Mouse (Mus musculus) heart, embryonic 13.5 days (tissue): Measurements from ENCODE around the gene Galnt7. TPM values are rescaled to one million over a fixed set of nuclear protein-coding genes. Genes with fewer than 3 reads are reported as not detected.

Source experiments
- ATAC-seq: fragments of 200-750 bp; cut with Nextera tagmentation; 2 replicates; pipeline ENCODE4 v1.8.0; 2017; ENCODE audit warnings: moderate TSS enrichment; ENCODE audit not compliant: insufficient number of reproducible peaks, low FRiP score, low TSS enrichment; ENCODE audit errors: extremely low read depth
- H3K27ac ChIP-seq: fragments of 300-500 bp; sonication (generic); replicated peaks from 2 replicates; pipeline ENCODE4 v1.5.1; 2015; ENCODE audit warnings: moderate library complexity, mild to moderate bottlenecking, inconsistent platforms
- H3K27me3 ChIP-seq: fragments of 300-500 bp; sonication (generic); replicated peaks from 2 replicates; pipeline ENCODE4 v1.6.1; 2015; ENCODE audit warnings: mild to moderate bottlenecking, inconsistent platforms
- H3K36me3 ChIP-seq: fragments of 300-500 bp; sonication (generic); 2 replicates; pipeline ENCODE4 v1.6.1; 2015; ENCODE audit warnings: mild to moderate bottlenecking, inconsistent platforms
- H3K4me1 ChIP-seq: fragments of 300-500 bp; sonication (generic); 2 replicates; pipeline ENCODE4 v1.6.1; 2015; ENCODE audit warnings: inconsistent platforms
- H3K4me2 ChIP-seq: fragments of 300-500 bp; sonication (generic); 2 replicates; pipeline ENCODE4 v1.6.1; 2015; ENCODE audit warnings: inconsistent platforms, mild to moderate bottlenecking, moderate library complexity
- H3K4me3 ChIP-seq: fragments of 300-500 bp; sonication (generic); 2 replicates; pipeline ENCODE4 v1.5.1; 2015; ENCODE audit warnings: moderate library complexity, mild to moderate bottlenecking, inconsistent platforms
- H3K9ac ChIP-seq: fragments of 300-500 bp; sonication (generic); 2 replicates; pipeline ENCODE4 v1.6.1; 2015; ENCODE audit warnings: inconsistent platforms, mild to moderate bottlenecking, moderate library complexity
- H3K9me3 ChIP-seq: fragments of 300-500 bp; sonication (generic); 2 replicates; pipeline ENCODE4 v1.6.1; 2016; ENCODE audit warnings: inconsistent platforms
- WGBS: fragments of 180-500 bp; shearing (Covaris S2); methylation state at CpG from one replicate; pipeline ENCODE4 v1.1.7; 2015; ENCODE audit warnings: mixed read lengths; 5-methylcytosine and 5-hydroxymethylcytosine counted together
- polyA plus RNA-seq: library from polyadenylated mRNA; unstranded; fragments of >200 nt; fragmentation: Nextera tagmentation; extraction: Ambion mirVana; gene quantifications from 2 replicates; pipeline ENCODE4 v1.2.1, GENCODE M21; 2015

Gene Galnt7
- 5.7 and 5.9 TPM in 2 replicates for polyA plus RNA-seq

DNA sequence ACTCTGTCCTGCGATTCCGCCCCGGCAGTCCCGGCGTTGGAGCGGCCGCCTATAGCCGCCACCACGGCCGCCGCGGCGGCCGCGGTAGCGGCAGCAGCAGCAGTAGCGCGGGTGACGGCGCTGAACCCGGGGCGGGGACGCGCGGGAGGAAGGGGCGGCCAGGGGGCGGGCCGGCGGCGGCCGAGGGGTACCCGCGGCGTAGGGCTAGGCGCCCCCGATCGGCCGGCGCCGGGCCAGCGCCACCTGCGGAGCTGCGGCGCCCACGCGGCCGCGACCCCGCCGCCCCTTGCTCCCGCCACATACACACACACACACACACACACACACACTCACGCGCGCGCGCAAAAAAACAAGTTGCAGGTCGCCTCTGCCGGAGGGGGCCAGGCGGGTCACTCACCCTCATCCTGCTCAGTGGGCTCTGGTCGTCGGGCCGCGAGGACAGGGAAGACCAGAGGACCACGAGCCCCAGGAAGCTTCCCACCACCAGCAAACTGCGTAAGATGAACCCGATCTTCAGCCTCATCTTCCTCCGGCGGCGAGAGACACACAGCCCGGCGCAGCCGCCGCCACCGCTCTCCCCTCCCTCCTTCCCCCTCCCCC lies at the start of gene Galnt7:
Gene Galnt7 (minus strand): TSS at position 577 of the 600 bp plus-strand sequence.
- peaks cover 9% of the 10 kb centered on the region; the same call in 1 of the 2 replicates for H3K27me3 ChIP-seq
- peak within 1 kb of the TSS; percentile 93 for H3K9ac ChIP-seq
- ATAC-seq: peak; percentile 78
- peak within 1 kb of the TSS; percentile 94 for H3K27ac ChIP-seq
- H3K4me3 ChIP-seq: peak within 1 kb of the TSS; percentile 92
- no peaks in the 10 kb centered on the region for H3K9me3 ChIP-seq
- peaks cover 15% of the 10 kb centered on the region for H3K4me1 ChIP-seq
- H3K36me3 ChIP-seq: no peaks in the 10 kb centered on the region
- under 1% methylated on average over 38 of the region's 74 CpGs for WGBS
- peak within 1 kb of the TSS; percentile 94 for H3K4me2 ChIP-seq

DNA sequence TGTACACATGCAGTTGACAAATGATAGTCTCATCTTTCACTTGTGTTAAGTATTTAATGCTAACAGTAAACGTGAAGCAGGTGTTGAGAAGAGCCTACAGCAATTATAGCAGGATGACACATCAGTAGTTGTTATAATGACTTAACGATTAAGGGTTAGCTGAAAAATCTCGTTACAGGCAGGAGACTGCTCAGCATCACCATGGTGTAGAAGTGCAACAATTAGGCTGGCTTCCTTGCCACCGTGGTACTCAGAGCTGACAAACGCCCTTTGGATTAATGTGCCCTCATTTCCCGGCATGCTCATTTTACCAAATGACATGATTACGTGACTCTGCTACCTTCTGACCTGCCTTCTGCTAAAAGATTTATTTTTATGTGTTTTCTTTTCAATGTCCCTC lies 35.8 kb upstream of the Galnt7 start:
- WGBS: 68% methylated on average over 7 of the region's 7 CpGs
- Histone ChIP-seq H3K36me3 (no peaks in the 10 kb centered on the region), H3K27ac (no peak overlapping the region), H3K4me1 (no peaks in the 10 kb centered on the region), H3K4me3 (no peak overlapping the region), H3K4me2 (no peak overlapping the region), H3K27me3 (no peaks in the 10 kb centered on the region), H3K9ac (no peak overlapping the region), H3K9me3 (no peaks in the 10 kb centered on the region)
- no peak for ATAC-seq

DNA sequence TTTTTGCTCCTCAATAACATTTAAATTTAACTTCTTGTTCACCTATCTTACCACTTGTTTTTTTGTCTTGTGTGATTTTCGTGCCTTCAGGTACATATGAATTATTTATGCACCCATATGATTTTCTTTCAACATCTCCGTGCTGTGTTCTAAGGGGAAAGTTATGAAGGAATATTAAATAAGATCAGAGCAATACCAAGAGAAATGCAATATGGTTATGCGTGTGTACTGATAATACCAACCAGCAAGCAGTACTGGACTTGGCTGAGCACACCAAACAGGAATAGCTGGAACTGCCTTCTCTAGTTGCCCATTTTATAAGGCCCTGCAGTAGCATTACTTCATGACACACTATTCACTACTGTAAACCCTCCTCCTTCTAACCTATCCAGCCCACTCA lies 33.0 kb upstream of the Galnt7 start:
- Histone ChIP-seq H3K4me1 (no peaks in the 10 kb centered on the region), H3K4me3 (no peak overlapping the region), H3K9me3 (no peaks in the 10 kb centered on the region), H3K27me3 (no peaks in the 10 kb centered on the region), H3K36me3 (no peaks in the 10 kb centered on the region), H3K9ac (no peak overlapping the region), H3K27ac (no peak overlapping the region), H3K4me2 (no peak overlapping the region)
- WGBS: 75% methylated on average over 3 of the region's 3 CpGs
- no peak for ATAC-seq

DNA sequence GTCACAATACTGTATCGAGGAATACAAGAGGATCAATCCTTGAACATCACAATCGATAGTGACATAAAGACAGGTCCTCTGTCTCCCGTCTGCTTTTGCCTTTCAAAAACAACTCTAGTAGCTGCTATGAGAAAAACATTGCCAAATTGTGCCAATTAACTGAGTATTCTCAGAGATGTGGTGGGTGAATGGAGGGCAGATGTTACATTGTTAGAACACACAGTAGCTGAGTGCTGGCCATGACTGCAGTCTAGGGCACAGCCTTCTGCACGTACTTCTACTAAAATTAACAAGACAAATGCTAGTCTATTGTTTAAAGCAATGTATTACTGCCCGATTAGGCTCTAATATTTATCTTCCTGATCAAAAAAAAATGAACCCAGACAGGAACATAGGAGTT lies 27.2 kb upstream of the Galnt7 start:
- Histone ChIP-seq H3K36me3 (no peaks in the 10 kb centered on the region), H3K9me3 (no peaks in the 10 kb centered on the region), H3K4me3 (no peak overlapping the region), H3K27ac (no peak overlapping the region), H3K9ac (no peak overlapping the region), H3K4me1 (no peaks in the 10 kb centered on the region), H3K4me2 (no peak overlapping the region), H3K27me3 (no peaks in the 10 kb centered on the region)
- WGBS: 77% methylated on average over 5 of the region's 5 CpGs
- no peak for ATAC-seq

DNA sequence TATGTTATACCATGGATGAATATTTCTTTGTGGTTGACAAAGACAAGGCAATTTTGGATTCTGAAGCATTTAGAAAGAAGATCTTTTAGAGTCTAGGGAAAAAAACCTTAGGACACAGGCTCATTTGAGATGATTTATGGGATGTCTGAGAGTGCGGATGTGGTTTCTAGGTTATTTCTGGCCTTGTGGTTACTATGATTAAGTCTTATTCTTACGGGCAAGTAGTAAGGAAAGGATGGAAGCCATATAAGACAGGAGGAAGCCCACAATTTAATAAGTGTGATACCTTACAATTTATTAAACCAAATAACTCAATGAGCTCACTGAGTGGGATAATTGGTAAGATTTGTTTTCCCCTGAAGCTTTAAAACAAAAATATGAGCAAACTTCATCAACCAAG lies 11.3 kb upstream of the Galnt7 start:
- Histone ChIP-seq H3K9me3 (no peaks in the 10 kb centered on the region), H3K36me3 (no peaks in the 10 kb centered on the region), H3K4me3 (no peak overlapping the region), H3K27ac (no peak overlapping the region), H3K9ac (no peak overlapping the region), H3K4me2 (no peak overlapping the region), H3K27me3 (no peaks in the 10 kb centered on the region), H3K4me1 (no peaks in the 10 kb centered on the region)
- WGBS: 81% methylated on average over 2 of the region's 2 CpGs
- no peak for ATAC-seq

DNA sequence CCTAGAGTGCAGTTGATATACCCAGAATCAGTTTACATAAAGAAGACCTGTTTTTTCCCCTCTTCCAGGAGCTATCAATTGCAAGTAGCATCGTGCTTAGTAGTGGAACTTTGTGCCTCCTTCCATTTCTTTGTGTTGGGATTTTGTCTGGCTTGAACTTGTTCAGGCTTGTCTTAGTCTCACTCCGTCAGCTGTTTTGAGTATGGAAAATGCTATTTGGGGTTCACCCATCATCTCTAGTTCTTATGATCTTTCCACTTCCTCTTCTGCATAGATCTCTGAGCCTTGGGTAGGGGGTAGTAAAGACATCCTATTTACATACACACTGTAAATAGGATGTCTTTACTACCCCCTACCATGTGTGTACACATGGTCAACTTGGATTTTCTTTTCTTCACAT lies 7.2 kb upstream of the Galnt7 start:
- Histone ChIP-seq H3K4me3 (no peak overlapping the region), H3K9me3 (no peaks in the 10 kb centered on the region), H3K4me2 (no peak overlapping the region), H3K27me3 (no peaks in the 10 kb centered on the region), H3K27ac (no peak overlapping the region), H3K9ac (no peak overlapping the region), H3K36me3 (no peaks in the 10 kb centered on the region), H3K4me1 (no peaks in the 10 kb centered on the region)
- WGBS: 90% methylated on average over 2 of the region's 2 CpGs
- ATAC-seq: no peak

DNA sequence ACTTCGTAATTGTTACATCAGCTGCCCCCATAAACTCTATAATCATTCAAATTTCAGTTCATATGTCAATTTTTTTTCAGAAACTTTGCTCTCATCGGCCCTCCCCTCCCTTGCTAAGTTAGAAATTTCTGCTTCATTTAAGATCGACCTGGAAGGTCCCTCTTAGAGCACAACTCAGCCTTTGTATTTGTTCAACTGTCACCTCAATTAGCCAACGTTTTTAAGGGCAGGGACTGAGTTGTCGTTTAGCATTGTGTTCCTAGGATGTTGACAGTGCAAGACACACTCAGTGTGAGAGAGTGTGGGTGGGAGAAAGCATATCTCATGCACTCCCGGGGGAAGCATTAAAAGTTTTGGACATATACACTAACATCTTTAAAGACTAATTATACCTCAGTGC lies 3.6 kb upstream of the Galnt7 start:
- Histone ChIP-seq H3K27me3 (no peaks in the 10 kb centered on the region), H3K9me3 (no peaks in the 10 kb centered on the region), H3K27ac (no peak overlapping the region), H3K36me3 (no peaks in the 10 kb centered on the region), H3K9ac (no peak overlapping the region), H3K4me1 (peaks cover under 1% of the 10 kb centered on the region), H3K4me2 (no peak overlapping the region), H3K4me3 (no peak overlapping the region)
- 61% methylated on average over 6 of the region's 6 CpGs for WGBS
- no peak for ATAC-seq

DNA sequence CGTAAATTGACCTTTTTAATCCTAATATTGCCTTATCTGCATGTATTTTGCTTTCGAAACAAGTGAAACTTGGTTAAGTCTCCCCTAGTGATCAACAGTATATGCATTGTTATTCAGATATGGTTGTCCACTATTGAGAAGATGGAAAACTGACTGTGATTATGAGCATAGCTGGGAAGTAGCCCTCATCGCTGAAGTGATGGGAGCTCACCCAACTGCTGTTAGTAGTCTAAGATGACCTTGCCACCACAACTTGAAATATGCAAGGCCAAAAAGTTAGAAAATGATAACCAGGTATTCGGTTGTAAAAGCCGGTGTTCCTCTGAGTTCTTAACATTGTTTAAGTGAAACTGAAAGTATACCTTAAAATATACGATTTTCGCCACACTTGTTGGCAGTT lies 1.3 kb upstream of the Galnt7 start:
- Histone ChIP-seq H3K27me3 (0 out of 2 replicates have a peak, but pooled peaks cover 4% of the 10 kb centered on the region), H3K9ac (no peak overlapping the region), H3K9me3 (no peaks in the 10 kb centered on the region), H3K4me2 (peak overlapping the region; percentile 94), H3K4me3 (peak overlapping the region; percentile 92; the same call in 1 of the 2 replicates), H3K36me3 (no peaks in the 10 kb centered on the region), H3K27ac (no peak overlapping the region), H3K4me1 (peaks cover 8% of the 10 kb centered on the region)
- 86% methylated on average over 7 of the region's 7 CpGs for WGBS
- ATAC-seq: no peak

DNA sequence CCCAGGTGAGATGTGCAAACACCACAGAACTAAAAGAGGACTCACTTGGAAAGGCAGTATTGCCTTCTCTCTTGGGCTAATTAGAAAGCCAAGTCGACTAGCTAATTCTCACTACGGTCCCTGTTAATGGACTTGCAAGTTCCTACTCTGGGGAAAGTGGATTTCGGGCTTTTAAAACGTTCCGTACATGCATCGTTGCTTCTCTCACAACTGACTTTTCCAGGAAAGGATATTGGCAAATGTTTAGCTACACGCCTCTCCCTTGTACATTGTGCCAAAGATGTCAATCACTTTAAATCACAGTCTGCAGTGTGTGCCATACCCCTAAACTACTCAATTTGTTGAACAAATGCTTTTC lies 915 bp upstream of the Galnt7 start:
- WGBS: 26% methylated on average over 7 of the region's 7 CpGs
- Histone ChIP-seq H3K9me3 (no peaks in the 10 kb centered on the region), H3K9ac (peak overlapping the region; percentile 93), H3K4me1 (peaks cover 8% of the 10 kb centered on the region), H3K4me3 (peak overlapping the region; percentile 92), H3K27ac (no peak overlapping the region), H3K27me3 (peaks cover 4% of the 10 kb centered on the region; the same call in 1 of the 2 replicates), H3K4me2 (peak overlapping the region; percentile 94), H3K36me3 (no peaks in the 10 kb centered on the region)
- ATAC-seq: no peak

DNA sequence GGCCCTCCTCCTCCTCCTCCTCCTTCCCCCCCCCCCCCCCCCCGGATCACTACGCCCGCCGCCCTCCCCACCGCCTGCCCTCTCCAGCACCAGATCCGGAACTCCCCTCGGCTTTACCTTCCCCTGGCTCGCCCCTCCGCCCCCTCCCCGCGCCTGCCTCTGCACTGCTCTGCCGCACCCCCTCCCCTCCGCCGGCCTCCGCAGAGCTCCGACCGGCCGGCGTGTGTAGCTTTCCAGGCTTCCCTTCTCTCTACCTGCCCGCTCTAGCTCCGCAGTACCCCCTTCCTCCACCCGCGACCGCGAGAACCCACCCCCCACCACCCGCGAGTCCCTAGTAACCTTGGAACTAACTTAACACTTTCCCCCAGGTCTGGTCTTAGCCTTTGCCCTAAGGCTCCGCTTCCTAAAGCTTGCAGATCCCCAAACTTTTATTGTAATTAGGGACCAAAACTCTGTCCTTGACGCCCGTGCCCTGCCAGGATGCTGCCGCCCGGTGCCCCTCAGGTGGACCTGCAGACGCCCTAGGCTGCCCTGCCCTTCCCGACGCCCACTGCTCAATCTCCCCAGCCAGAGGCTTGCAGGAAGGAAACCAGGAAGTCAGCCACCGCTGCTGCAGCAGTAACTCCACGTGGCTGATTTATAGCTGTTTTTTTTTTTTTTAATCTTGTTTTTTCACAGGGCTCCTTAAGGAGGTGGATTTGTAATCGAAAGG lies 380 bp upstream of the Galnt7 start:
- Histone ChIP-seq H3K36me3 (no peaks in the 10 kb centered on the region), H3K27me3 (peaks cover 9% of the 10 kb centered on the region; the same call in 1 of the 2 replicates), H3K4me2 (peak overlapping the region; percentile 94), H3K27ac (peak overlapping the region; percentile 94; the same call in 1 of the 2 replicates), H3K9me3 (no peaks in the 10 kb centered on the region), H3K4me3 (peak overlapping the region; percentile 92), H3K4me1 (peaks cover 10% of the 10 kb centered on the region), H3K9ac (peak overlapping the region; percentile 93)
- peak; percentile 48; the same call in 1 of the 2 replicates for ATAC-seq
- WGBS: 2% methylated on average over 22 of the region's 38 CpGs

DNA sequence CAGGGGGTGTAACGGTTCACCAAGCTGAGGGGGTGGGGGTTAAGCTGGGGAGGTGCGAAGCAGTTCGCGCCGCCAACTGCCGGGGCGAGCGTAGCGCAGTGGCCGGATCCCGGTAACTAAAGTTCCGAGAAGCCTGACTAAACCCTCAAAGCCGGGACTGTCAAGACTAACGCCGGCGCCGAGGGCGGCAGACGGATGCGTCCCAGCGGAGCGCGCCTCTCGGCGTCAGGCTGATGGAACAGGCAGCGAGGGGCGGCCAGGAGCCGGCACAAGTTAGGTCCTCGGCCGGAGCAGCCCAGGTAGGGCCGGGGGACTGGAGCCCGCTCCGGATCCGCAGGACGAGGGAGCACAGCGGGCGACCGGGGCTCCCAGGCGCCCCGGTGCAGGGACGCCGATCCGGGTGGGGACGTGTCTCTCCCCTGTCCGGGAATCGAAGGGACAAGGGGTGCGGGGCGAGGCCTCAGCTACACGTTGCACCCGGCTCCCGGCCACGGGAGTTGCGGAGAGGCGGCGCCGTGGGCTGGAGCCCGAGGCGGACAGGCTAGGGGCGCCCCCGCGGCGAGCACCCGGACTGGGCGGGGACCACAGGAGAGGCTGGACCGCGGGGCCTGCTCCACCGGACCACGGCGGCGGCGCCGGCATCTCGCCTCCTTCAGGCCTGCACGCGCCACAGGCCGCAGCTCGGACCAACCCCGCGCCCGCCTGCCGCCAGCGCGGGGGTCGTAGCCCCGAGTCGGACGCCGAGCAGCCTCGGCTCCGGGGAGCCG lies 960 bp downstream of the Galnt7 start:
- under 1% methylated on average over 85 of the region's 91 CpGs for WGBS
- Histone ChIP-seq H3K9me3 (no peaks in the 10 kb centered on the region), H3K36me3 (no peaks in the 10 kb centered on the region), H3K4me2 (peak overlapping the region; percentile 94), H3K4me1 (peaks cover 19% of the 10 kb centered on the region), H3K27me3 (peaks cover 9% of the 10 kb centered on the region; the same call in 1 of the 2 replicates), H3K9ac (peak overlapping the region; percentile 93), H3K4me3 (peak overlapping the region; percentile 92), H3K27ac (peak overlapping the region; percentile 94)
- peak; percentile 74 for ATAC-seq
